Mouse (Mus musculus) brain, embryonic 14.5 days (tissue): ENCODE results near the gene Grifin.

Experiments used
- CTCF ChIP-seq: fragments of 200-500 bp; IDR thresholded peaks from 2 replicates; pipeline ENCODE4 v1.5.1; 2012; ENCODE audit warnings: inconsistent platforms, mild to moderate bottlenecking, moderate library complexity, borderline replicate concordance; ENCODE audit not compliant: insufficient read depth, insufficient read length; ENCODE audit errors: extremely low read depth
- POLR2A ChIP-seq: fragments of 200-500 bp; IDR thresholded peaks from 2 replicates; pipeline ENCODE4 v1.6.1; 2012; ENCODE audit warnings: mild to moderate bottlenecking, inconsistent platforms, borderline replicate concordance; ENCODE audit not compliant: poor library complexity, insufficient read depth, insufficient read length, severe bottlenecking; ENCODE audit errors: extremely low read depth

GRCm38 (mm10) chr5:140605228-140605627 lies 40.4 kb upstream of the Grifin start:
- TF ChIP-seq POLR2A, result no peak
- TF ChIP-seq CTCF, result no peak
